Mouse (Mus musculus) forebrain, embryonic 11.5 days (tissue): Measurements from ENCODE around the gene Olfr703. TPM values are rescaled to one million over a fixed set of nuclear protein-coding genes. Genes with fewer than 3 reads are reported as not detected.

Source experiments
- polyA plus RNA-seq: library from polyadenylated mRNA; unstranded; fragments of >200 nt; fragmentation: Nextera tagmentation; extraction: Ambion mirVana; gene quantifications from 2 replicates; pipeline ENCODE4 v1.2.1, GENCODE M21; 2014

The Olfr703 gene
- polyA plus RNA-seq, 1 experiment from 2014 or later = not detected

Other genes starting within 250 kb of the Olfr703 start
- gene Olfr693, start 162.8 kb upstream of the Olfr703 start, polyA plus RNA-seq = not detected in 2 replicates
- gene Olfr694, start 151.5 kb upstream of the Olfr703 start, polyA plus RNA-seq = not detected in 2 replicates
- not detected in 2 replicates for gene Olfr695, start 127.0 kb upstream of the Olfr703 start, polyA plus RNA-seq
- gene Olfr697, start 100.9 kb upstream of the Olfr703 start, polyA plus RNA-seq = not detected in 2 replicates
- not detected in 2 replicates for gene Olfr698, start 88.0 kb upstream of the Olfr703 start, polyA plus RNA-seq
- not detected in 2 replicates for gene Olfr699, start 50.2 kb upstream of the Olfr703 start, polyA plus RNA-seq
- not detected in 2 replicates for gene Olfr700, start 34.5 kb upstream of the Olfr703 start, polyA plus RNA-seq
- not detected in 2 replicates for gene Olfr701, start 29.2 kb upstream of the Olfr703 start, polyA plus RNA-seq
- gene Olfr702, start 9.5 kb upstream of the Olfr703 start, polyA plus RNA-seq = not detected in 2 replicates
- gene Olfr704, start 19.8 kb downstream of the Olfr703 start, polyA plus RNA-seq = not detected in 2 replicates
- gene Olfr705, start 33.5 kb downstream of the Olfr703 start, polyA plus RNA-seq = not detected in 2 replicates
- gene Olfr706, start 44.8 kb downstream of the Olfr703 start, polyA plus RNA-seq = not detected in 2 replicates
- not detected in 2 replicates for gene Olfr707, start 57.9 kb downstream of the Olfr703 start, polyA plus RNA-seq
- gene Olfr1532-ps1, start 64.6 kb downstream of the Olfr703 start, polyA plus RNA-seq = not detected in 2 replicates
- gene Olfr709-ps1, start 88.9 kb downstream of the Olfr703 start, polyA plus RNA-seq = not detected in 2 replicates
- gene Olfr710, start 105.0 kb downstream of the Olfr703 start, polyA plus RNA-seq = not detected in 2 replicates
- not detected in 2 replicates for gene Olfr6, start 120.6 kb downstream of the Olfr703 start, polyA plus RNA-seq
- gene Olfr711, start 132.1 kb downstream of the Olfr703 start, polyA plus RNA-seq = not detected in 2 replicates
- gene Olfr2, start 162.7 kb downstream of the Olfr703 start, polyA plus RNA-seq = not detected in 2 replicates
- not detected in 2 replicates for gene Olfr713, start 187.8 kb downstream of the Olfr703 start, polyA plus RNA-seq
- not detected in 2 replicates for gene Olfr714, start 227.6 kb downstream of the Olfr703 start, polyA plus RNA-seq
- not detected in 2 replicates for gene Olfr17, start 249.9 kb downstream of the Olfr703 start, polyA plus RNA-seq